Mouse (Mus musculus): ENCODE data around the gene Ano9.

GRCm38 (mm10) chr7:141146043-141146595 lies 28.5 kb upstream of the Ano9 start:
- TF ChIP-seq CTCF (conservative IDR thresholded peaks at IDR 0.05; ENCODE audit: insufficient read depth, insufficient read length, low read depth, low read length) (no peak), POLR2A (IDR thresholded peaks at IDR 0.05; ENCODE audit: low read depth, low read length) (no peak)

Data from kidney, adult 2 months (tissue).